Mouse (Mus musculus) cerebellum, postnatal 10 days (tissue): Measurements from ENCODE around the gene Mki67.
"Not testable (repeated sequence)": the region's sequence is repeated elsewhere in the genome, so short reads cannot be mapped to it uniquely, and the experiment has no call there.

ENCODE experiments used
- DNase-seq, 2 experiments: peaks; one replicate each; pipeline ENCODE4 v3.0.0; 2021; ENCODE audit warnings: mixed read lengths in 2 of 2

Mki67 gene

GRCm38 (mm10) chr7:135716445-135716877, 300 bp upstream of the Mki67 start:
- peak; percentile 94 to 96 for DNase-seq

- peak in 1 of 2 experiments; percentile 27 for DNase-seq
Observed at GRCm38 (mm10) chr7:135715166-135715565, 995 bp downstream of the Mki67 start.

GRCm38 (mm10) chr7:135713326-135713725, 2.8 kb downstream of the Mki67 start:
- DNase-seq = no peak

GRCm38 (mm10) chr7:135712534-135712933, 3.6 kb downstream of the Mki67 start:
- DNase-seq = no peak

GRCm38 (mm10) chr7:135710702-135711101, 5.5 kb downstream of the Mki67 start:
- DNase-seq = no peak

GRCm38 (mm10) chr7:135705753-135706152, 10.4 kb downstream of the Mki67 start:
- no peak for DNase-seq

- DNase-seq = no peak
Observed at GRCm38 (mm10) chr7:135705083-135705482, 11.1 kb downstream of the Mki67 start.

- no peak for DNase-seq
Observed at GRCm38 (mm10) chr7:135704251-135704650, 11.9 kb downstream of the Mki67 start.

GRCm38 (mm10) chr7:135703600-135704148, 12.5 kb downstream of the Mki67 start:
- DNase-seq = no peak

GRCm38 (mm10) chr7:135699351-135699750, 16.8 kb downstream of the Mki67 start:
- DNase-seq = not testable (repeated sequence)

GRCm38 (mm10) chr7:135698362-135698761, 17.8 kb downstream of the Mki67 start:
- DNase-seq = no peak

GRCm38 (mm10) chr7:135697021-135697740, 19.0 kb downstream of the Mki67 start:
- DNase-seq = peak in 1 of 2 experiments; percentile 40

- no peak for DNase-seq
Observed at GRCm38 (mm10) chr7:135696127-135696526, 20.0 kb downstream of the Mki67 start.

GRCm38 (mm10) chr7:135694796-135695195, 21.4 kb downstream of the Mki67 start:
- no peak for DNase-seq

- no peak for DNase-seq
Observed at GRCm38 (mm10) chr7:135694130-135694529, 22.0 kb downstream of the Mki67 start.

- no peak for DNase-seq
Observed at GRCm38 (mm10) chr7:135691941-135692340, 24.2 kb downstream of the Mki67 start.

- no peak for DNase-seq
Observed at GRCm38 (mm10) chr7:135689396-135689795, 26.8 kb downstream of the Mki67 start.

GRCm38 (mm10) chr7:135684938-135685337, 31.2 kb downstream of the Mki67 start:
- no peak for DNase-seq

GRCm38 (mm10) chr7:135684098-135684497, 32.1 kb downstream of the Mki67 start:
- not testable (repeated sequence) for DNase-seq

GRCm38 (mm10) chr7:135680334-135680733, 35.8 kb downstream of the Mki67 start:
- peak; percentile 76 to 77 for DNase-seq

- peak; percentile 68 to 72 for DNase-seq
Observed at GRCm38 (mm10) chr7:135676722-135677121, 39.4 kb downstream of the Mki67 start.

- no peak for DNase-seq
Observed at GRCm38 (mm10) chr7:135673576-135673975, 42.6 kb downstream of the Mki67 start.

GRCm38 (mm10) chr7:135668852-135669739, 47.1 kb downstream of the Mki67 start:
- DNase-seq = peak; percentile 81 to 85
